Mouse (Mus musculus) CD4-positive helper T cell, adult 2 months (primary cell): Measurements from ENCODE around the gene Gm45234.

Source experiments
- DNase-seq: peaks from one replicate; pipeline ENCODE4 v3.0.0-alpha.2; 2012; ENCODE audit warnings: low read depth, missing footprints, low spot score

The Gm45234 gene

DNA sequence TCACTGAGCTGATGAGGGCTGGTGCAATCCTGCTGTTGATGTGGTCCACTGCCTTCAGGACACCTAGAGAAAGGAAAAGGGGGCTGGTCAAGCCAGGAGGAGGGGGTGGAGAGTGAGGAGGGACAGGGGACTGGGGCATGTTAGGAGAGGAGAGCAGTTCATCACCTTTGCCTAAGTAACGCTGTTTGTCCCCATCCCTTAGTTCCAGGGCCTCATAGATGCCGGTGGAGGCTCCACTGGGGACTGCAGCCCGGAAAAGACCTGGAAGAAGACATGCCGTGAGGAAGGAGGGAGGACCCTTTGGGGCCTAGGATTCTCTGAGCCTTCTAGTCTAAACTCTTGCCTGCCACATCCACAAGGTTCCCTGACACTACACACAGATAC lies 11.7 kb upstream of the Gm45234 start:
- DNase-seq = no peak

DNA sequence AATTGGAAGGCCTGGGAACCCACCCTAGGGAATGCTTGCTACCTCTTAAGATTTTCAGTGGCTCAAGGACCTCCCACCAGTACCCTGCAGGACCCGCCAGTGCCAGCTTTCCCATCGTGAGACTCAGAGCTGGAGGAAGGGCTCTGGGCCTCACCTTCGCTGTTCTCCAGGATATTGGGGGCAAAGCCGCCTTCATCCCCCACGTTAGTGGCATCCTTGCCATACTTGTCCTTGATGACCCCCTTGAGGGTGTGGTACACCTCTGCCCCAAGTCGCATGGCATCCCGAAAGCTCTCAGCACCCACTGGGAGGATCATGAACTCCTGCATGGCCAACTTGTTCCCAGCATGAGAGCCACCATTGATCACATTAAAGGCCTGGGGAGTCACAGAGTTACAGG lies 10.1 kb upstream of the Gm45234 start:
- no peak for DNase-seq

DNA sequence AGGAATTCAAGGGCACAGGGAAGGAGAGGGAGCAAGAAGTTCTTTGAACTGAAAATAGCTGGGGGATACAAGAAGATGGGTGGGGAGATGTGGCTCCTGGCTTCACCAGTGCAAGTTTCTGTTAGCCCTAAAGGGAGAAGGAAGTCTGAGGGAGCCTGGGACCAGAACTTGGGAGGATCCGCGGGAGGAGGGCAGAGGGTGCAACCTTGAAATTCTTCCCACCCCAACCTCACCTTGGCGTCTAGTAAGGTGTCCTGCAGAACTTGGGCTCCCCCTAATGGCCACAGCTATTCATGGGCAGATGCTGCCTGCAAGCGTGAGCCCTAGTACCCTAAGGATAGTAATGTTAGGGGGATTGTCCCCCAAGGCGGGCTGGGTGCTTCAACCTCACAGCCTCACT lies 3.4 kb upstream of the Gm45234 start:
- DNase-seq = peak; percentile 88

DNA sequence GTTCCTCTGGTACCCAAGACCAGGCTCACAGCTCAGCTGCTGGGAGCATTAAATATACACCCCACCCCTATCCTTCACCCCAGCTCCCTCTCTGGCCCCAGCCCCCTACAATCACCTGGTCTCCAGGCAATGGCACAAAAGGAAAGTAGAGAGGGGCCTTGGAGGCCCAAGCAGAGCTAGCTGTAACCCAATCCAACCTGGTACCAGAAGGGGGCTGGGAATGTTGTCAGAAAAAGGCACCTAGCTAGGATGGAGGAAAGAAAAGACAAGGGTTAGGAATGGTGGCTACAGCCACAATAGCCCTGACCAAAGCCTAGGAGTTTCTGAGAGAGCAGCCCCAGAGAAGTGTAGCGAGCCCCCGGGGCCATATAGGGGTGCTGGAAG lies 3.0 kb upstream of the Gm45234 start:
- no peak for DNase-seq

DNA sequence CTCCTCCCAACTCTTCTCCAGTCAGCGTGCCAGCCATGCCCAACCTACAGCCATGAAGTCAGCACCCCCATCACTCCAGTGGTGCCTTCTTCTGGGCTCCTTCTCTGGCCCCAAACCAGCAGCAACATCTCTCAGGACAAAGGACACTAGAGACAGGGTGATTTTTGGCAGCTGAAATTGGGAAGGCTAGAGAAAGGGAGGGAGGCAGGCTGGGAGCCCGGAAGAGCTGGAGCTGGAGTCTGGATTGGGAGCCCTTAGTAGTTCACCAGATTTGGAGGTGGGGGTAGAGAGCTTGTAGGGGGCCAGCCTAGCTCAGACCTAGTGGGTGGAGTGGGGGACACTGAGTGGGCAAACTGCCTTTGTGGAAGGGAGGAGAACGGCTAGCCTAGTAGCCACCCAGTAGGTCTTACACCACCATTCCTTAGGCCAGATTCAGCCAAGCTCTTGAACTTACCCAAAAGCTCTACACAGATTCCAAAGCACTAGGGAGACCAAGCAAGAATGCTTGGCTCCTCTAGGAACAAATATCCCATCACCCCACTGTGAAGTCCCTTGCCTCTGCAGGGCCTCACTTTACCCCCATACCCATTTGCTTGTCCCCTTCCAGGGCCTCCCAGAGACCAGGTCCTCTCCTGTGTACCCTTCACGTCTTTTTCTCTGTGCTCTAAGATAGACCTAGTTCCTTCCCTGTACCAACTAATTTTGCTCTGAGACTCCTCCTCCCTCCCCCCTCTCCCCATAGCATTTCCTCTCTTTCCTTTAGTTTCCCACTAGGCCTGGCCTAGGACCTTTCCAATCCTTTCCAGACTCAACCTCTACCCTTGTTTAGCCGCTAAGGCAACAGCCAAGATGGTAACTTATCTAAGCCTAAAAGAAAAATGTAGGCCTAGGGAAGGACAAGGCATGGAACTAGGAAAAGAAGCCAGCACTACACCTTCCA lies 2.4 kb upstream of the Gm45234 start:
- DNase-seq = no peak

DNA sequence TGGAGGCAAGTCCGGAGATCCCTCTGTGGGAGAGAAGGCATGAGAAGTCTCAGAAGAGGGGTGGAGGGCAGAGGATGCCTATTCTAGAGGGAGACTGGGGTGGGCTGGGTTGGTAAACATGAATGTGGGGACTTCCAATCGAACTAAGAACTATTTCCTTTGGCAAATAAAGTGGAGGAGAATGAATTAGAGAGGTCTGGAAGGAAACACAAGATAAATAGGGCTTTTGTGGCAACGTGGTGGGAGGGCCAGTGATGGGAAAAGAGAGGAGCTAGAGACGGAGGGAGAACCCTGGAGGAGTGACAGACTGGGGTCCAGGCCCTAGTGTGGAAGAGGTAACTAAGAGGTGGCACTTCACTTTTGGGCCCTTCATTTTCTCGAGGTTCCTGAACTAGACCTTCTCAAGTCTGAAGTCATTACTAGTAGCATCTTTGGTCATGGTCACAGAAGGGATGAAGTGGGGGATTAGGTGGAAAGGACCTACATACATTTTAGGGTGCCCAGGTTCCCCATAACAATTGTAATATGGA lies 1.6 kb upstream of the Gm45234 start:
- no peak for DNase-seq

DNA sequence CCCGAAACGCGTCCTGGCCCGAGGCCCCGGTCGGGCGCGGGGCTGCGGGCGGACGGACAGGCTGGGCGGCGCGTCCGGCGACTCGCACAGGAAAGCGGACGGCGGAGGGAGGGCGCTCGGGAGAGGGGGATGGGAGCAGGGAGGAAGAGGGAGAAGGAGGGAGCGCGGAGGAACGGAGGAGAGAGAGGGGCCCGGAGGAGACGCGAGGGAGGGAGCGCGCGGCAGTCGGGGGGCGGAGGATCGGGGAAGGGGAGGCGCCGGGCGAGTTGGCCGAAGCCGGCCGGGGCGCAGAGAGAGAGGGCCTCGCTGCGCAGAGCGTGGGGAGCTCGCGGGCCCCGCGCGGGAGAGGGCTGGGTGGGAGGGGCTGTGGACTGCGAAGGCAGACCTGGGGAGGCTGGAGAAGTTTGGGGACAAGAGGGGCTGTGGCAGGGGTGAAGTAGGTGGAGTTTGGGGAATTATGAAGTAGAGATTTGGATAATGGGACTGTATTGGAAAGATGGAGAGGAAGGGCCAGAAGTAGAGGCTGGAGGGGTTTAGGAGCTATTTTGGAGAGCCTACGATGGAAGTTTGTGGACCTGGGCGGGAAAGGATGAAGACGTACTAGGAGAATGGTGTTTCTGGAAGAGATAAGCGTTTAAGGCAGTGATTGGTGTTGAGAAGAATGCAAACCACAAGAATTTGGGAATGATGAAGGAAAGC lies 980 bp upstream of the Gm45234 start:
- DNase-seq = peak; percentile 63

DNA sequence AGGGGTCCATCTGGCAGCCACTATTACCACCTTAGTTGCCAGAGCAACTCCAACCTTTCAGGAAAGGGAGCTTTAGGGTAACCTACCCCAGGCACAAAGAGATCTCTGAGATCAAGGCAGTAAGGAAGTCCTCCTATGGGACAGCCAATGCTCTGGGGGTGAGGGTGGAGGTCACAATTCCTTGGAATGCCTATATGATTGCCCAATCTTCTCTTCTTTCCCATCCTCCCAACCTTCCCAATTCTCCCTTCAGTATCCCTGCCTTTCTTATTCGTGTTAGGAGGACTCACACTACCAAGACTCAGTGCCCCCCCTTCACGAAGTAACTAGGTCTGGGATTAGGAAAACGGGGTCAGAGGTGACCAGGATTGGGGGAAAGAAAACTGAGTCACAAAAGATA lies 515 bp downstream of the Gm45234 start:
- DNase-seq = no peak

DNA sequence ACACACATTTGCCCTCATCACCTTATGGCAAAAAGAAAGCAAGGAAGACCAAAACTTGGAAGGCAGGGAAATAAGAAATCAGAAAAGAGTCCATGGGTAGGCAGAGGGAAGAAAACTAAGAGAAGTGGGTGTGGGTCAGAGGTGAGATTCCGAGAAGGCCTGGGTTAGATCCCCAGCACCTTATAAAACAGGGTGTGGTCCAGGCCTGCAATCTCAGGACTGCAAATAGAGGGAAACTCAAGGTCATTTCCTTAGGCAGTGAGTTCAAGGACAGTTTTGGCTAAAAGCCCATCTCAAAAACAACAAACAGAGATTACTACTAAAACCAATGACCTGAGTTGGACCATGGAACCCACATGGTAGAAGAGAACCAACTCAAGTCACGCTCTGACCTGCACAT lies 2.0 kb downstream of the Gm45234 start:
- DNase-seq = no peak

DNA sequence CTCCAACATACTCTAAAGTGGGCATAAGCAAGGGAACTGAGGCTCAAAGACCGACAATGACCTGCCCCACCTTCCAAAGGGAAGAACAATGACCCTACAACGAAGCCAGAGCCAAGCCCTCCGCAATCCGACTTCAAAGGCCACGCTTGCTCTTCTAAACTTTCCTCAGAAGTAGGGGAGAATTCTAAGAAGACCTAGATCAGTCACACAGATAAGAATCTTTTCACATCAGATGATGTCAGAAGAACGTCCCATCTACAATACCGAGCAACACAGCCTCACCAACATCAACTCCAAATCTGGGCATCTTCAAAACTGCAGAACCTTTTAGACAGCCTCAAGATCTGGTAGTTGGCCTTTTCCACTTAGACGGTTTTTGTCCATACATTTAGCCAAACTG lies 5.4 kb downstream of the Gm45234 start:
- peak; percentile 81 for DNase-seq

DNA sequence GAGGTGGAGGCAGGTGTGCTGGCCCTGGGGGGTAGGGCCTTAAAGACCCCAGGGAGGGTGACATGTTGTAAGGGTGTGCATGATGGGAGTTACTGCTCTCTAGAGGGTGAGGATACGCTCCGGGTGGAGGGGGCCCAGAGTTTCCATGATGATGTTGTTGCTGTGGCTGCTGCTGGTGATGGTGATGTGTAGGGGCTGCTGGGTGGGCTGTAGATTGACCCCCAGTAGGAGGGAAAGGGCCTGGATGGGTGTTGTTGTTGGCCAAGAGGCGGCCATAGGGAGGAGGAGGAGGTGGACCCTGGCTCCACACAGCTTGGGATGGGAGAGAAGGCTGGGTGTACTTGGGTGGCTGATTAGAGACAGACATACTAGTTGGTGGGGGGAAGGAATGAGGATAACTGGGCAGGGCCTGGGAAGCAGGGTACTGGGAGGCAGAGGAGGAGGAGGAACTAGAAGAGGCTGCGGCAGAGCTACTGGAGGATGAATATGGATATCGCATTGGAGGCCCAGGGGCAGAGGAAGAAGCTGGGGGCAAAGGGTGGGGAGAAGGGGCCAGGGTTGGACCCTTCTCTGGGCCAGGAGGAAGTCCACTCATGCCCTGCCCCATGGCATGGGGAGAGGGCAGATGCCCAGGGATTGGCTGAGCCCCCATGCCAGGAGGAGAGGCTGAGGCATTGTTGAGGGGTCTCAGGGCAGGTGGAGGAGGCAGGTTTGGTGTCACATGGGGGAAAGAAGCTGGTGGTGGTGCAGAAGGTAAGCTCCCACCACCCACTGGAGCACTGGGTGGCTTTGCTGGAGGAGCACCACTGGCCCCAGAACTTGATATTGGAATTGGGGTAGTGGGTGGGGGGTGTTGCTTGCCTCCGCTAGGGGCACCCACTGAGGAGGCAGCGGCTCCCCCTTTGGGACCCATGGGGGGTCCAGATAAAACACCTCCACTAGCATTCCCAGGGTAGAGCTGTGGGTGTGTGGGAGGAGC lies 8.9 kb downstream of the Gm45234 start:
- no peak for DNase-seq

DNA sequence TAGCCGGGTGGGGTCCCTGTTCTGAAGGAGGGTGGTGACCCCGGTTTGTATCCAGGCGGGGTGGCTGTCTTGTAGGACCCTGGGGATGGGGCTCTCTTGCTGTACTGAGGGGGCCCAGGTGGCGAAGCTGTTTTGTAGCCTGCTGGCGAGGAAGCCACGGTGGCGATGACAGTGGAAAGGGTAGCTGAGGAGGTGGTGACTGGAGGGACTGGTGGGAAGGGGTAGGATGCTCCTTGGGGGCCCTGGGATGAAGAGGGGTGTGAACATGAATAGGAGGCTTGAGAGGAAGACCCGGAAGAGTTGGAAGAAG lies 9.6 kb downstream of the Gm45234 start:
- DNase-seq = no peak

DNA sequence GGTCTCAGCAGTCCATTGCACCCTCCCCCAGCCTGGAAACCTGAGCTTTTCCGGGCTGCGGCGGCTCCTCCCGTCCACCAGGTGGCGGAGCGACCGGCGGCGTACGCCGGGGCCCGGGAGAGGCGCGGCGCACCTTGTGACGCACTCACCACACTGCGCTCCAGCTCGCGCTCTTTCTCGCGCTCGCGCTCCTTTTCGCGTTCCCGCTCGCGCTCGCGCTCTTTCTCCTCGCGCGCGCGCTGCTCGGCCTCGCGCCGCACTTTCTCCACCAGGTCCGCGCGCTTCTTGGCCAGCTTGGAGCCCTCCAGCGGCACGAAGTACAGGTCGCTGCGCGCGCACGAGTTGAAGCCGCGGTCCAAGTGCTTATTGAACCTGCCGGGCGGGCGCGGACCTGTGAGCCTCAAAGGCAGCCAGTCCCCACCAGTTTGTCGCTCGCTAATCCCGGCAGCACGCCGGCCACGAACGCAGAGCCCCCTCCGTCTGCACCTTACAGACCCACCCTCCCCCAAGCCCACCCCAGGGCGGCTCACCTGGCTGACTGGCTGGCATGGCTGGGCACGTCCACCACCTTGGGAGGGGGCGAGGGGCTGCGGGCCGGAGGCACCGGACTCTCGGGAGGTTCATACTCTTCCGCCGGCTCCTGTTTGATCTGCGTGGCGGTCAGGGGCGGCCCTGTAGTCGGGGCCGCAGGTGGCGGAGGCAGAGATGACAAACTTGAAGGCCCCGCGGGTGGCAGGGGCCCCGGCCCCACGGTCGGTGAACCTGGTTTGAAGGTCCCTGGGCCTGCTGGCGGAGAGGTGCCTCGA lies 10.1 kb downstream of the Gm45234 start:
- DNase-seq = peak; percentile 96

DNA sequence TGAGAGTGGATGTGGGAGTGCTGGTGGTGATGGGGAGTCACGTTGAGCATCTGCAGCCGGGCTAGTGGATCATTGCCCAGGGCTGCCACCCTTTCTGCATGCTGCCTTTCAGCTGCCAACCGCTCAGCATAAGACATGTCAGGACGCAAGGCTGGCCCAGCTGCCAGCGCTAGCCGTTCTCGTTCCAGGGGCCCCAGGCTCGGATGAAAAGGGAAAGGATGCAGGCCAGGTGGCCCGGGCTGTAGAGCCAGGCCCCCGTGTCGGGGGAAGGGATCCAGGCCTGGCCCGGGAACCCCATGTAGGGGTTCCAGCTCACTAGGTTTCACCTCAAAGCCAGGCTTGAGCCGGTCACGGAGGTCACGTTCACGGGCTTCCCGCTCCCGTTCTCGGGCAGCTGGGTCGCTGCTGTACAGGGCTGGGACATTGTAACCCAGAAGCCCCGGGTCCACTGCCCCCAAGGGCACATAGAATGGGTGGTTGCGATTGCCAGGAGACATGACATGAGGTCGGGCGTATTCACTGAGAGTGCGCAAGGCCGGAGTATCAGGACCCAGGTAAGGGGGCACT lies 11.0 kb downstream of the Gm45234 start:
- no peak for DNase-seq

DNA sequence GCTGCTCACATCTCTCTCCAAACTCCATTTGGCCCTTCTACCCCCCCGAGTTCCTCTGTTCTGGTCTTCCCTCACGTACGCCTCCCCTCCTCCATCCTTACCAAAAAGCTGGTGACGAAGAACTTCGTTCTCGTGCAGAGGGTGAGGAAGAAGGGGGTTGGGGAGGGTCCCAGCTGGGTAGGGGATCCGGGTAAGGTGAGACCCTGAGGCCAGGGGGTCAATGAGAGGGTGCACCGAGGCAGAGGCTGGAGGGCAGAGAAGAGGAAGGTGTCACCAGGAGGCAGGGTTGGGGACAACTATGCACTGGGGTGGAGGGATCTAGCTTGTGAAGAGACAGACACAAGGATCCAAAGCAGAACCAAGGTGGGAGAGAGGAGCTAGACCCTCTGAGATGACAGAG lies 12.2 kb downstream of the Gm45234 start:
- DNase-seq = no peak

DNA sequence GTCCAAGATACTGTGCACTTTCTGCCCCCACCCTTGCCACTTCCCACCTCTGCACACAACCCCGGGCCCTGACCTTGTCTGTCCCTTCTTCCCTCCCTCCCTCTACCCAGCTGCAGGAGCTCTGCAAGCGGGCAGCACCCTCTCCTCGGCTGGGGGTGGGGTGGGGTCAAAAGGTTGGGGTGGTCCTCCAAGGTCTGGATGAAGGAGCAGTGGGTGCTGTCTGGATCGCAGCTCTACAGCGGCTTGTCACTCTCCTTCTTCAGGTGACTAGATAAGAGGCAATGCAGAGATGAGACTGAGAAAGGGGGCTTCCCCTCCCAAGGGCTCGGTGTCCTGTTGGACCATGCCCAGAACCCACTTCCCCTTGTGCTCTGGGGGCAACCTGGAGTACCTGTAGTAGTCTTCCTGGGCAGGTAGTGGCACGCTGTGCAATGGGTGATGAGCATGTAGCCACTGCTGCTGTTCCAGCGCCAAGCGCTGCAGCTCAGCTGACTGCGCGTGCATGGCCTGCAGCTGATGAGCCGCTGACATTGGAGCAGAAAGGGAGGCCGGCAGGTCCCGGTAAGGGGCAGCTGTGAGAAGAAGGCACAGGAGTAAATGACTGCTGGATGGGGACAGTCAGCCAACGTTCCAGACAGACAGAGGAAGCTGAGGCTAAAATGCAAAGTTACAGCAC lies 12.8 kb downstream of the Gm45234 start:
- DNase-seq = no peak

DNA sequence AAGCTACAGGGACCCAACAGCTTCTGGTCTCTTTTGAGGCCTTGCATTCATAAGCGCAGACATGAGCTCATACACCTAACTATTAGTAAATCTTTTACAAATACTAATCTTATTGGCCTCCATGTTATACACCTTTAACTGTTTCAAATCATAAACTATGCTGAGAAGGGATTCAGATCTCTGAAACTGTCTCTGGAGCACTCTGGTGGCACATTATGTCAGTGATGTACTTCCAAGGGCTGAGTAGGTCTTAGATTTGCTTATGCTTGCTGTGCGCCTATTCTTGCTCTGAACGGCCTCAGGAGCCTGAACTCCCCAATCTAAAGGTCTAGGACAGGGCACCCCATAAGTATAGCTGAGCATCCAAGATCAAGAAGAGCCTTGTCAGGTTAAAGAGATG lies 14.0 kb downstream of the Gm45234 start:
- DNase-seq = no peak

DNA sequence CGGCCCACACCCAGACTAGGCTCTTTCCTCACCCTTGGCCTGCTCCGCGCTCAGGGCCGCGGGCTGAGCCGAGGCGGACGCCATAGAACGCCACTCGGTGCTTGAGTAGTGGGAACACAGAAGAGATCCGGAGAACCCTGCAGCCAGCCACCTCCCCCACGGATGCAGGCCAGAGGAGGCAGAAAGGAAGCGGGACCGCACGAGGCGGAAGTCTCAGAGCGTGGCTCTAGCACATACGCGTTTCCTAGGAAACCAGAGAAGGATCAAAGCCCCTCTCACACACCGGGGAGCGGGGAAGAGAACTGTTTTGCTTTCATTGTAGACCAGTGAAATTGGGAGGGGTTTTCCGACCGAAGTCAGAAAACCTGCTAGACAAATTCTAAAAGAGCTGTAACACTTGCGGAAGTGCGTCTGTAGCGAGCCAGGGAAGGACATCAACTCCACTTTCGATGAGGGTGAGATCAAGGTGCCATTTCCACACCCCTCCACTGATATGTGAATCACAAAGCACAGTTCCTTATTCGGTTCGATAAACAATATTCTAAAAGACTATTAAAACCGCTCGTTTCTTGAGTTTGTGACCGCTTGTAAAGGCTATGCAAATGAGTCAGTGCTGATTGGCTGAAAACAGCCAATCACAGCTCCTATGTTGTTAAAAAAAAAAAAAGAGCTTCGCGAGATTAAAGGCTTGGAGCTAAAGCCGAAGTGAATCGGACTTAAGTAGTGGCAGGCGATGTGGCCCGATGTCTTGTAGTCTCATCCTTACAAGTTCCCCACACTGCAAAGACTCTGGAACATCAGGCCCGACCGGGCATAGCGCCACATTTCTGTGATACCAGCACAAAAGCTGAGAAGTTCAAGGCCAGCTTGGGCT lies 14.7 kb downstream of the Gm45234 start, which contains the start of gene Grcc10:
Grcc10 (minus strand) TSS at position 487 of the 874 bp plus-strand sequence.
- DNase-seq = peak; percentile 98
